Mouse (Mus musculus) right cerebral cortex, adult 18-20 months (tissue): ENCODE data around the gene Calm4.
"Not testable (repeated sequence)": the region's sequence is repeated elsewhere in the genome, so short reads cannot be mapped to it uniquely, and the experiment has no call there.

Experiments
- DNase-seq: peaks from one replicate; pipeline ENCODE4 v3.0.0; 2022; ENCODE audit warnings: mixed read lengths

Calm4 gene

GRCm38 (mm10) chr13:3837312-3837807 is at the start of gene Calm4:
Calm4 (plus strand) TSS chr13:3837757.
- not testable (repeated sequence) for DNase-seq

DNA sequence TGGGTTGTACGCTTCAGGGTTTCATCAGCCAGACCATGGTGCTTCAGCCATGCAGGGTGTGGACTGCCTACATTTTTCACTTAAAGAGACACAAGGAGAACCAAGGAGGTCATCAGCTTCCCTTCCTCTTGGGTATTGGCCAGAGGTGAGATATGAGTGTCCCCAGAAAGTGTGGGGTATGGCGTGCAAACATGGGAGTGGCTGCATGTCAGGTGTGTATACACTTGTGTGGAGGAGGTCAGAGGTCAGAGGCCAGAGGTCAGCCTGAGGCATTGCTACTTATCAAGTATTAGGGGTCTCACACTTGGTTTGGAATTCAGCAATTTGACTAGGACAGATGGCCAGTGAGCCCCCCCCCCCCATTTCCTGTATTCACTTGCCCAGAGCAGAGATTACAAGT is 49.0 kb upstream of the Calm4 start:
- DNase-seq = no peak

DNA sequence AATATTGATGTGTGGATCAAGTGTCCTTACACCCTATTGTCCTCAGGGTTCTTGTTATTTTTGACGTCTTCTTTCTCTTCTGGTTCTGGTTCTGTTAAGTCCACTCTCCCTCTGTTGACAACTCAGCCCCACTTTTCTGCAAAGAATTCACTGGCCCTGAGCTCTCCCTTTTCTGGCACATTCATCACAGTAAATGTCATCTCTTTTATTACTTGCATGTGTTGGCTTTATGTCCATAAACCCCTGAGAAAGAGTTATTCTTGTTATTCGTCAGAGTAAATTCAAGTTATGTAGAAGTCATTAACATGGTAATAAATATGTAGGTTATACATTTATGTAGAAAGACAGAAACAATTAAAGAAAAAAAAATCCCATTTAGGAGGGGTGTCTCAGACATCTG is 48.0 kb upstream of the Calm4 start:
- DNase-seq = no peak

GRCm38 (mm10) chr13:3796649-3797048 is 40.9 kb upstream of the Calm4 start:
- DNase-seq = no peak

DNA sequence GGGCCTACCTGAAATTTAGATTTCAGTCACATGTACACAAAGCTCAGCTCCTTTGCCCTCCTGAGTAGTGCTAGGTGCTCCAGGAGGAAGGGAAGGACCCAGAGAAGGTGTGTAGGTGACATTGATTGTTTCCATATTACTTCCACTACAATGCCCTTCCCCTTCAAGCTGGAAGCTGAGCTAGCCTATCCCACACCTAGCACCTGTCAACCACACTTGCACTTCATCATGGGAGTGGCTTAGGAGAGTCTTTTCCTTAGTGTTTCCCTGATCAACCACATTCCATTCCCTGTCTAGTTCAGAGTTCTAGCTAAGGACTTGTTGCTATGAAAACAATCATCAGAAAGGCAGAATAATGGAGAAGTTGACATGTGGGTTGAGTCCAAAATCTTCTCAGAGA is 38.8 kb upstream of the Calm4 start:
- no peak for DNase-seq

GRCm38 (mm10) chr13:3799386-3799785 is 38.2 kb upstream of the Calm4 start:
- no peak for DNase-seq

- DNase-seq = no peak
These were observed 33.4 kb upstream of the Calm4 start, which contains the start of gene Calml3 for GRCm38 (mm10) chr13:3804186-3804585. Calml3 (minus strand) TSS chr13:3804316.

GRCm38 (mm10) chr13:3805132-3805531 is 32.4 kb upstream of the Calm4 start:
- DNase-seq = no peak

GRCm38 (mm10) chr13:3805638-3806037 is 31.9 kb upstream of the Calm4 start:
- no peak for DNase-seq

GRCm38 (mm10) chr13:3807131-3807827 is 30.3 kb upstream of the Calm4 start:
- DNase-seq = no peak

GRCm38 (mm10) chr13:3818012-3818739 is 19.4 kb upstream of the Calm4 start:
- no peak for DNase-seq

DNA sequence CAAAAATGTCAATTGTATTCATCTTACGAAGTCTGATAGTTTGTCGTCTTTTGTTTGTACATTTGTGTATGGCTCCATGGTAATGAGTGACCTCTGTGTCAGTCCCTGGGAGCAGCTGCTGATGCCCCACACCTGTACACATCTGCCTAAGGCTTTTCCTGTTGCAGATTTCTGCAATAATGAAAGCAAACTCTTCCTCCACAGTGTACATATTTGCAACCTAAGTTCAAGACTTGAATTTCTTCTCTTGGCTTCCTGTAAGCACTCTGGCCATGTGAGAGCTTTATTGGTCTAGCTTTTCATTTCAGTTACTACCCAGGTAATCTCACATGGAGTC is 18.8 kb upstream of the Calm4 start:
- no peak for DNase-seq

DNA sequence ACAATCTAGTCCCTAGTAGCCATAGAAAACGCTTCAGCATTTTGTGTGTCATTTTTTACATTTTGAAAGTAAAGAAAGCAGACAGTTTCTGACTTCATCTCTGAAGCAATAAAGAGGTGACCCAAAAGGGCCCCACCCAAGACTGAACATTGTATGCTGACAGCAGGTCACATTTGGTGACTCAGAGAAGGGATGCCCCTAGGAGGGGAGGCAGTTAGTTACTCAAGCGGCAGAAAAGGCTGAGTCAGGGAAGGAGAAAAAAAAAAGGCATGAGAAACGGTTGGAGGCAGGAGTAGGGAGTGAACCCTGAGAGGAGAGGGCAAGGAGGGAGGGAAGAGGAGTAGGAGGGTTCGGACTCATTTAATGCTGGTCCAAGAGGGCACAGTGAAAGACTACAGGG is 15.5 kb upstream of the Calm4 start:
- DNase-seq = no peak

DNA sequence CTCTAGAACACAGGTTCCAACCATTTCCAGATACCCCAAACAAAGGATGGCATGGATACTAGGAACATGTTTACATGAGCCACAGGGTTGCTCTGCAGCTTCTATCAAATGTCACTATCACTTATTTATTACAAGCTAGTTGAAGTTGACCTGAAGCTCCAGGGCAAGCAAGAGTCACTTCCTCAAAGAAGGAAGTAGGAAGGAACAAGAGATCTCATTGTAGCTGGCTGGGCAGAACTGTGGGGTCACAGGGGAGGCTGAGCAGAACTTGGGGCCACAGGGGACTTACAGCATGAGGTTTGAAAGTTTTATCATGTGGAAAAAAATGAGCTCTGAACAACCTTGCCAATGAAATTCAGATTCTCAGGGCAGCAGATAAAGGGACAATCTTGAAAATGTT is 11.8 kb upstream of the Calm4 start:
- no peak for DNase-seq

DNA sequence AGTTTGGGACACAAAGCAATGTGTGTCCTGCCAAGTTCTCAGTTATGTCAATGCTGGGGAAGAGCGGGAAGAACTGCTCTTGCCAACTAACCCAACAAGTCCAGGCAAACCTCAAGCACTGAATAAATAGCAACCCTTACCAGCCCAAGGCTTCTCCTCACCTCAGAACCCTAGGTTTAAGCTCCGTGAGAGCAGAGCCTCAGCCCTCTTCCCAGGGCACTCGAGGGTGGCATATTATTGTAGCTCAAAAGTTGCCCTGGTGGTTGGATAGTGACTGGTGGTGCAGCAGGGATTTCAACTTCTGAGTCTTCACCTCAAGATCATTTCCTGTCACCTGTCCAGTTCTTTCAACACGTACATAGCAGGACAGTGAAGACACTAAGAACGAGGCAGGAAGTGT is 6.0 kb upstream of the Calm4 start:
- no peak for DNase-seq

DNA sequence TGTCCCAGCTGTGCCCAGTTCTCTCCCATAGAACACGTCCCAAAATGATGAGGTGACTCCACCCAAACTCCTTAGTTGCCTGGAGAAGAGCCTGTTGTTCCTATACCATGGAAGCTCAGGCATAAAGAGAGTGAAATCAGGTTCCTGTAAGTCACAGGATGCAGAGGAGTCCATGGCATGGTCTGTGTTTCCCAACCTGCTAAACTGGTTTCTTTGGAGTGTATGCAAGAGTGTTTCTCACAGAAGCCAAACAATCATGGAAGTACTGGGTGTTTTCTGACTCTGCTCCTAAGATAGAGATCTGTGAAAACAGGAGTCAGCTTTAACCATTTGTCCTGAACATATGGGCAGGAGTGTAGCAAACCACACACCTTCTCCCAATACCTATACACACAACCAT is 5.6 kb upstream of the Calm4 start:
- no peak for DNase-seq

DNA sequence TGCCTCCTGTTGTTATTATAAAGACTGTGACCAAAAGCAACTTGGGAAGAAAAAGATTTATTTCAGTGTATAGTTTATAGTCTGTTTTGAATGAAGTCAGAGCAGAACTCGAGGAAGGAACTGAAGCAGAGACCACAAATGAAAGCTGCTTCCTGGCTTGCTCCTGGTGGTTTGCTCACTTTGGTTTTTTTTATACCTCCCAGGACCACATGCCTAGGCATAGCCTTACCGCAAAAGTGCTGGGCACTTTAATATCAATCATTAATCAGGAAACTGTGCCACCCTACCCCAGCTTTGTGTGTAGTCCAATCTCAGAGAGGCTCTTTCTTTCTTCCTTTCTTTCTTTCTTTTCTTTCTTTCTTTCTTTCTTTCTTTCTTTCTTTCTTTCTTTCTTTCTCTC is 5.1 kb upstream of the Calm4 start:
- no peak for DNase-seq

GRCm38 (mm10) chr13:3833644-3834043 is 3.9 kb upstream of the Calm4 start:
- DNase-seq = not testable (repeated sequence)

DNA sequence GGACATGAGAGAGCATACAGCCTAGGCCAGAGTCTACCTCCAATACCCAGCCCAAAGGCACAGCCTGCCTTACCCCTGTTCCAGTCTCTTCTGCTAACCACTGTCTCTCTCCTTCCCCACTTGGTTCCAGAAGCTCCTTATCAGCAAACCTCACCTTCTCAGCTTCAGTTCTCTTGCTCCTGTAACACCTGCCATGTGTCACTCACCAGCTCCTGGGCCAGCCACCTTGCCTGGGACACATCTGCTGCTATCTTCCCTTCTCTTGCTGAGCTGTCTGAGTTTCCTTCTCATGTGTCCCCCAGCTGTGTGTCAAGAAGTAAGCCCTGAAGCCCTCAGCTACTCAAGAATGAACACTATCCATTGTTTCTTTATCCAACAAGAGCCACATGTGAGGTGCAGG is 3.1 kb downstream of the Calm4 start:
- not testable (repeated sequence) for DNase-seq

- DNase-seq = no peak
These were observed 12.8 kb downstream of the Calm4 start for GRCm38 (mm10) chr13:3850330-3850729.

DNA sequence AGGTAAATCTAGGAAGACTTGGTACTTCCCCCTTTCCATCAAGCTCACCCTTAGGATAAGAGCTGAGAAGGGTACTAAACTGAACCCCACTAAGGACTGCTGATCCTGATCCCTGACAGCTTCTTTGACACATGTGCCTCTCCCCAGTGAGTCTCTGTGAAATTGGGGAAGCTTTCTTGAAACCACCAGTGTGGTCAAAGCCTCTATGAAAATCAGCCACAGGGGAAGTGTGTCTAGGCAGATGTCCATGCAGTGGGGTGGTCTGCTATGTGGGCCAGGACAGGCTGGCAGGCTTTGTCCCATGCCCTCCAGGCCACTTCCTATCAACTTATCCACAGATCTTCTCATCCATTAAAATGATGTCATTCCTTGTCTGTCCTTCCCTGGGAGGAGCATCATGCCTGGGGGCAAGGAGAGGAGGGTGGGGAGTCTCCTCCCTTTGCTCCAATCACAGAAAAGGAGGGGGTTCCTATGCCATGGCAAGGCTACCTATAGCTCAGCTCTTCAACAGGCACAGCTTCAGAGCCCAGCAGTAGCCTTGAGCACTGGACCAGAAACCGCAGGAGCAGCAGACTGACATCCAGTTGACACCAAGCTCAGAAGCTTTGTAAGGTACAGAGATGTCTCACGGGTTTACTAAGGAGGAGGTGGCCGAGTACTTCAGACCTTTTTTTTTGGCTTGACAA is 16.2 kb downstream of the Calm4 start, which contains the start of gene Calm5:
TSS of gene Calm5 (plus strand) at position 526 of the 686 bp plus-strand sequence.
- DNase-seq = not testable (repeated sequence)

GRCm38 (mm10) chr13:3854856-3855255 is 17.3 kb downstream of the Calm4 start:
- DNase-seq = no peak

GRCm38 (mm10) chr13:3856252-3856651 is 18.7 kb downstream of the Calm4 start:
- no peak for DNase-seq

GRCm38 (mm10) chr13:3861251-3861650 is 23.7 kb downstream of the Calm4 start:
- DNase-seq = no peak
